Mouse (Mus musculus) brain, embryonic 18.5 days (tissue): ENCODE results near the gene Kif13a.
A peak's percentile ranks its signal among the peaks of the same experiment; 100 is the strongest.

Source experiments
- DNase-seq: peaks from one replicate; pipeline ENCODE4 v3.0.0-alpha.2; 2012; ENCODE audit warnings: low read depth, low spot score

Gene Kif13a

DNA sequence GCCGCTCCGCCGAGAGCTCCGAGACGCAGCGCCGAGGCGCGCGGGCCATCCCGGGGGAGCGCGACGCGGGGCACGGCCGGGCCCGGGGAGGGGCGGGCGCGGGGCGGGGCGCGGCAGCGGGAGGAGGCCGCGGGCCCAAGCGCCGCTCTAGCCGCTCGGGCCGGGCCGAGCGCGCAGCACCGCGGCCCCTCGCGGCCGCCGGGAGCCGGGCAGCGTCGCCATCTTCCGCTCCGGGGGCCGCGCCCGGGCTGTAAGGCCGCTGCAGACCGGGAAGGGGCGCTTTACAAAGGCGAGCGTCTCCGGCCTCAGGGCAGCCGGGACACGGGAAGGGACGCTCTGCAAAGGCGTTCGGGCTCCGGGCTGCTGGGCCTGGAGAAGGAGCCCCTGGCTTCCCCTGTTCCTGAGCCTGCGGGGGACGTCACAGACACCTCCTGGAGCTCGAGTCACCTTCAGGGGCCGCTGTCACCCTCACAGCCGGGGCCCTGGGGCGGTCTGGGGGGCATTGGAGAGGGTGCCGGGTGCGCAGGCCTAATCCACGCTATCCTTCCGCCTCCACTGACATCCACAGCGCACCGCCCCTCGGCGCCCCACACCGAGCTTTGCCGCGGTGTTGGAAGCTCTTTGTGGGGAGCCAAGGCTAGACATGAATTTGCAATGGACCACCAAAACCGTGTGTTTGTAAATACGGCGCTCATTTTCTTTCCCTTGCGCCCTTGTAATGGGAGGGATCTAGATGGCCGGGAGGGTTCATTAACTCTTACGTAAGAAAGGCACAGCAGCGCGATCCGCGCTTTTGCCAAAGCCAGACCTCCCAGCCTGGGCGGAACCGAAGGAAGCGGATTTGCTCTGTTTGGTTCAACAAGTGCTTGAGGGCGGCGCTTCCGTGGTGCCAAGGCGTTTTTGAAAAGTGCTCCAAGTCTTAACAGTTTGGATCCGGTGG is at the start of gene Kif13a:
TSS of gene Kif13a (minus strand) at position 149 of the 940 bp plus-strand sequence.
- DNase-seq: peak; percentile 73

DNA sequence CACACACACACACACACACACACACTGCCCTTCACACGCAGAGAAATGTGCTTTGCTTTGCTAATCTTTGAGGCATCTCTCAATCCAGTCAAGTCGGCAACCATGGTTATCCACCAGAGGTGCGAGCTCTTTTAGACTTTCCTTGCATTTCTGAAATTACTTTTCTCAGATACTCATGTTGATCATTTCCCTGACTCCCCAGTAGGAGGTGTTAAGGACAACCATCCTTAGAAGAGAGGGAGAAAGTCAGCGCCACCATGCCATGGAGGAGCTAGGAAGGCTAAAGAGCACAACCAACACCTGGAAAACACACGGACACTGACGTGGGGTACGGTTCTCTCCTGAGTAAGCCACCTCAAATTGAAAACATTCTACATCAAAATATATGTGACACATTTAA is 46.9 kb upstream of the Kif13a start:
- no peak for DNase-seq

DNA sequence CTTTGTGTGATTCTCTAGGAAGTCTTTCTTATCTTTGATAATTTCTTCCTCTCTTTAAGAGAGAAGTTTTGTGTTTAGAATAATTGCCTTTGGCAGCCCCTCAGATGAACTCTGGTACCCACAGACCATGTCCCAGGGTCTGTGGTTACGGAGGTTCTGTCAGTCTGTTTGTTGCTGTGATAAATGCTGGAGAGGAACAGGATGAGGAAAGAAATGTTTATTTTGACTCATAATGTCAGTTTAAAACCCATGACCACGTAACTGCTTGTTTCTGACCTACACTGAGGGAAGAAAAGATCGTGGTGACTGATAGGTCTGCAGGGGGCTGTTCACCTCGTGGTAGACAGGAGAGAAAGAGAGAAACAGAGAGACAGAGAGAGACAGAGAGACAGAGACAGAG is 46.3 kb upstream of the Kif13a start:
- no peak for DNase-seq

DNA sequence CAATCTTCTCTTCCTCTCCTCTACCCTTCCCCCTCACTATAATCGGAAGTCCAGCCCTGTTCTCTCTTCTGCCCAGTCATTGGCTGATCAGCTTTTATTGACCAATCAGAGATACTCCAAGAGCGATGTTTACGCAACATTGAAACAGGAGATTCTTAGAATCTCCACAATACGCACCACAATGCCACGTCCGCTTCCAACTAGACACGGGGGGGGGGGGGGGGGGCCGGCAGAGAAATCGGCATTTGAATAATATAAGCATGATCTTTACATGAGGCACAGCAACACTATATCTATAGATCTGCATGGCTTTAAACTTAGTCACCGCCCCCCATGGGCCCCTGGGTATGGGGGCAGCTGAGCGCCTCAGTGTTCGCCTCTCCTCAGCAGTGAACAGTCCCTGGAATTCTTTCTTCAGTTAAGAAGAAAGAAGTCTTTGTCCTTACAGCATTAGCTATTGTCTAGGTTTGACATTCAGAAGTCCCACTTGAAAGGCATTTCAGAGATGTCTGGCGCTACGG is 45.4 kb upstream of the Kif13a start:
- no peak for DNase-seq

DNA sequence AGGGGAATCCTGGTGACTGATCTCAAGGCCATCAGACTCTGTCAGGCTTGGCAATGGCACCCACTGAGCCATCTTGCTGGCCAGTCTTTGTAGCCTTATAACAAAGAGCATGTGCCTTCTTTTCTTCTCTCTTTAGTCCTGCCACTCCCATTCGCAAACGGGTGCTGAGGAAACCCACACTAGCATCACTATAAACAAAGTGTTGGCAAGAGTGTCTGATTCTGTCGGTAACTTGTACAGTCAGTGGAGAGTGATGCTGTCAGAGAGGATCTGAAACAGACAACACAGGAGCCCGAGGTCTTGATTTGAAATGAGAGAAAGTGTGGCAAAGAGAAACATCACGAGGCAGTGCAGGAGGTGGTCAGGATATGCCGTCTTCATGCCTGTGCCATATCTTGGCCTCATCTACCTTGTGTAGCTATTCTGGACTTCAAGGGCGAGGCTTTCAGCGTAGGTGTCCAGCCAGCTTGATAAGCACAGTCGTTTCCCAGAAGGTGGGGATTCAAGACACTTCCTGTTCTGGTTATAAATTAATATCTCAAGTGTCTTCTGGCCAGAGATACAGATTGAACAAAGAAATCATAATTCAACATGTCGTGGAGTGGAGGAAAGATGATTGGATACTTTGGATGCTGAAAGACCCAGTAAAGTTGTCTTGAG is 40.7 kb upstream of the Kif13a start:
- no peak for DNase-seq

DNA sequence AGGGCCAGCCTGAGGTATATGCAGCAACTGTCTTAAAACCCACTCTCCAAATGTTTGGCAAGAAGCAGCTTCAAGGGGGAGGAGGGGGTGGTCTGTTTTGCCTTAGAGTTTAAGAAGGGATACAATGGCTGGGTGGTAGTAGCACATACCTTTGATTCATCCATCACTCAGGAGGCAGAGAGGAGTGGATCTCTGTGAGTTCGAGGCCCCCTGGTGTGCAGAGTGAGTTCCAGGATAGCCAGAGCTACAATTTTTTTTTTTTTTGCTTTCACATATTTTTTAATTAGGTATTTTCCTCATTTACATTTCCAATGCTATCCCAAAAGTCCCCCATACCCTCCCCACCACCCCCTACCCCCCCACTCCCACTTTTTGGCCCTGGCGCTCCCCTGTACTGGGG is 39.0 kb upstream of the Kif13a start:
- DNase-seq: no peak

DNA sequence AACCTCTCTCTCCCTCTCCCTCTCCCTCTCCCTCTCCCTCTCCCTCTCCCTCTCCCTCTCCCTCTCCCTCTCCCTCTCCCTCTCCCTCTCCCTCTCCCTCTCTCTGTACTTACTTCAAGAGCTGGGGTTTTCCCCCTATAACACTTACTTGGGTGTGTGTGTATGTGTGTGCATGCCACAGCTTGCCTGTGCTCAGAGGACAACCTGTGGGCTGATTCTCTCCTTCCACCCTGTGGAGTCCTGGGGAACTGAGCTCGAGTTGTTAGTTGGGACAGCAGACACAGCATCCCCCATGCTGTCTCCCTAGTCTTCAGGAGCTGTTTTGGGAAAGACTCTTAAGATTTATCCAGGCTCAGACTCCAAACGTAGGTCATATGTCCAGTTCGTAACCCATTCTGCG is 37.6 kb upstream of the Kif13a start:
- DNase-seq: no peak

DNA sequence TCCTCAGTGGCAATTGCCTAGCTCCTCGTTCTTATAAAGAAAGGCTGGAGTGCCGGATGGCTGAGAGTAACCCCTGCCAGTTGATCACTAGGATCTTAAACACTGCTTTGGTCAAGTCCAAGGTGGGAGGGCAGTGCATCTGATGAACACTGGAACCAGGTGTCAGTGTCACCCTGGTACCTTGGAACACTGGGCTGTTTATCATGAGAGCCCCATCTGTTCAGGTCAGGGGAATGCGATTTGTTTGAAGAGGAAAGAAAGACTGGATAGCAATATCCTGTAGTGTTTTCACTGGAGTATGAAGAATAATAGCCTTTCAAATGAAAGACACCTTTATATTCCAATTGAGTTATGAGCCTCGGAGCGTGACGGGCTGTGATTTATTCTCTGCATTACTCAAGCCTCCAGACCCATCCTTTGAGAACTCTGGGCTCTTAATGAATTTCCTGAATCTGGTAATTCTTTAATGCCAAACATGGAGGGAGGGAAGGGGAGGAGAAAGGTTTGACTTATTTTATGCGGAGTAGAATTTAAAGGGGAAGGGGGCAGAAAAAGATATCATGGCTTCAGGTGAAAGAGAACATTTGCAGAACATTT is 31.3 kb upstream of the Kif13a start:
- DNase-seq: no peak

DNA sequence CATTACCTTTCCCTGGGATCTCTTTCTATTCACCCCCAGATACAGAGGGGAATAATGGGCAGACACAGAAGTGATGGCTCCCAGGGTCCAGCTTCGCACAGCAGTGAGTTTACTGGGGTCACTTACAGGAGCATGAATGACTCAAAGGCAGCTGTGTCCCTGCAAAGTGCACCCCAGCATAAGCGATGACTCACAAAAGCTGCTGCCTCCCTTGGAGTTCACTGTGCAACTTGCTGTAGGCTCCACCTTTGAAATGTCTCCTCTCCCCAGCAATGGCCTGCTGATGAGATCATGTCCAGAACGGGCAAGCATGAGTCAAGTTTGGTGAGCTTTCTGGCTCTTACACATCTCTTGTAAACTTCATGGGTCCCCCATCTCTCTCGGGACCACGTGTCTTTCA is 29.5 kb upstream of the Kif13a start:
- no peak for DNase-seq

DNA sequence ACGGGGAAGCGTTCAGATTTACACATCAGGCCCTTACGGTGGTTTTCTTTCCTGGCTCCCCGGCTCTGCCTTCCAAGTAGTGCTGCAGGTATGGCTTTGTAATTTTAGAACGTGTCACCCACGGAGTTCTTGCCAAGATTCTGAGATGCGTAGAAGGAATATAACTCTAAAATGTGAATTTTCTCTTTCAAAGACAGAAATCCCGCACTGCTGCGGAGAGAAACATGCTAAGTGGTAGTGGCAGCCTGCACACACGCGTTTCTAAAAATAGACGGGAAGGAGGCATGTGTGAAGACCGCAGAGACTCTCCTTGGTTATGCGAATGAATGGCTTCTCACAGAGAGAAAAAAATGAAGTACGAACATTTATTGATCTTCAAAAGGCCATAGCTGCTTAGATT is 21.5 kb upstream of the Kif13a start:
- no peak for DNase-seq

DNA sequence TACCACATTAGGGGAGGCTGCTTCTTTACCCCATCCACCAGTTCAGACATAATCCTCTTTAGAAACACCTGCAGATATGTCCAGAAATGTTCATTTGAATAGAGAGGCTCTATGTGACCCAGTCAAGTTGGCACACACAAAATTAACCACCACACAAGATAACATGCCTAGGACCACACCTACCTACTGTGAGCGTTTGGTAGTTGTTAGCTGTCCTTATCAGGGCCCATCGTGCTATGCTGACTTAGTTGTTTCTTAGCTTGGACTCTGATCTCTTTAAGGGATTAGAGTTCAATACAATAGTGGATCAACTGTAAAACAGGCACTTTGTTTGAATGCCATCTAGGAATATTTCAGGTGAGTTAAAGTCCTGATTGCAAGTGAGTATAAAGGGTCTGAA is 20.1 kb upstream of the Kif13a start:
- DNase-seq: no peak

DNA sequence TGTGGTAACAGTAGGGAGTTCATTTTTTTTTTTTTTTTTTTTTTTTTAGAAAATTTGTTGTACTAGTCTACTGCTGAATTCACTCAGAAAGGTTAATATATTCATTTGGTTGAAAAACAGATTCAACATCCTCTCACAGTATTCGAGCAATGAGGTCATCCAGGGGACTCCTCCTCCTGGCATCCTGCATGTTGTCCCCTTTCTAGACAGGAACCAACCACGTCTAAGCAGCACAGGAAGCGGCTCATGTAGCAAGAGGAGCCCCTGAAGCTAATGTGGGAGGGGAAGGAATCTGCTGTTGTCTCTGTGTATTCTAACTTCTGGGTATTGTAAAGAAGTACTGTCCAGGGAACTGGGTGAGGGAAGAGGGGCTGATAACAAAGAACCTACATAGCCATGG is 18.4 kb upstream of the Kif13a start:
- DNase-seq: no peak

DNA sequence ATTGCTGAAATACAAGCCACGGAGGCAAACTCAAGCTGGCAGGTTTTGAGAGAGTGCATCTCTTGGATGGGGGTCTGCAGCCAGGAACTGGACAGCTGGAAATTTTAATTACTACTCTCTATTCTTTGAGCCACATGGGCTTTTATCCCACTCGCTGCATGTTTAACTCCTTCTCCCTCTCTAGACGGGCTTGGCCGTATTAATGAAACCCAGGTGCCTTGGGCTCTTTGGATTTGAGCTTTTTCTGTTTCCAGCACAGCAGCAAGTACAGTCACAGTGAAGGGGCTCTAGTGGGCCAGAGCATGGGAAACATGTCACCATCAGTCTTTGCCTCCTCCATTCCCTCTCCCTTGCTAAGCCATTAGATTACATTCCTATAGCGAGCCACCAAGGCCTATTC is 16.4 kb upstream of the Kif13a start:
- DNase-seq: no peak

DNA sequence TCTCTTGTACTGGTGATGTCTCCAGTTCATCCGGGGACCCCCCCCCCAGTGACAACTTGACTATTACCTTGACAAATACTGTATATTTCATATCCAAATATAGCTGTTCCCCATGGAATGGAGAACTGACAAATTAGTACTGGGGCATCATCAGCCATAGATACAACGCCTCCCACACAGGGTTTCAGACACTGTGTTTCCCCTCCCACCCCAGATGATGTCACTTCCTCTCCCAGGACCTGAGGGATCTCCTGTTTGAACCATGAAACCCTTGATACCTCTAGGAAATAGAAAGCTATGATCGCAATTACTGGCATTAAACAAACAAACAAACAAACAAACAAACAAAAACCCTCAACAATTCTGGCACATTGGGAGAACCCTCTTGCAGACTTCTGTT is 15.6 kb upstream of the Kif13a start:
- no peak for DNase-seq

DNA sequence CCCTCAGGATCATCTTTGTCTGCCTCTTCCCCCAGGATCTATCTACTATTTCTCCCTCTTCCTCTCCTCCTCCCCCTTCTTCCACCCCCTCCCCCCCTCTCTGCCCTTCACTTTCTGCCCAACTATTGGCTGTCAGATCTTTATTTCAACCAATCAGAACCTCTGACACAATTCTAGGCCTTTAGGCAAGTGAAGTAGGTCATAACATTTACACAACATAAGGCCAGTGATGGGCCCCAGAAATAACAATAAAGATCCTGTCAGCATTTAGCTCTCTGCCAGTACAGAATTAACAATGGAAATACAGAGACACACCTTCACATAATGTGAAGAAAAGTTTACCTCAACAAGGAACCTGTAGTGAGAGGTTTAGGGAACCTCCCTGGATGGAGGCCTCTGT is 13.6 kb upstream of the Kif13a start:
- DNase-seq: no peak

DNA sequence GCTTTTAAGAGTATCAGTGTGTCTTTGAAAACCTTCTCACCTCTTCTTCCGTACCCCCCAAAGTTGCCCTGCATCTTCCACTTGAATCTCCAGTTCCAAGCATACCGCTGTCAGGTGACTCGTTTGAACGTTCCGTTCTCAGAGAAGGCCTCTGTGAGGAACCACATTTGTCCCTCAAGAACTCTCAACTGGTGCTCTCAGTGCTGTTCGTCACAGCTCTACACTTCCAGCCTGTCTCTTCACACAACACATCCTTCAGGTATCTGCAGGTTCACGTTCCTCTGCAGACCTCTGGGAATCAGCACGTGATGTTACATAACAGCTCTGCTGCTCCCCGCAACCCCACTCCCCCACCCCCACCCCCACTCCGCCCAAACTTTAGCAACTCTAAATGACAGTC is 4.4 kb upstream of the Kif13a start:
- DNase-seq: no peak

DNA sequence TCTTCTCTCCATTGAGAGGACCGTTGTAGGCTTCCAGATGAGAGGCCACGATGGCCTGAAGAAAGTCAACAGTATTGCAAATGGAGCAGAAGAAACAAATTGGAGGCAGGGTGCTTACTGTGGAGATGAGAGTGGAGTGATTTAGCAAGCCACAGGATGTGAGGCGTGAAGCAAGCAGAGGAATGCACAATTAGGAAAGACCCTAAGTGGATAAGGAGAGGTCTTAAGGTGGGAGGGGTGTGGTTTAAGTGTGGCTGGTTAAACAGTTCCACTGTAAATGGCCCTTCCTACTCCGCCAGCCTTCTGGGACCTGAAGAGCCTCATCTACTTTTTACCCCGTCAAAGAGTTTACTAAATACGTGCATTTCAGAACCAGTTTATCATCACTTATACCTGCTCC is 3.2 kb upstream of the Kif13a start:
- no peak for DNase-seq

DNA sequence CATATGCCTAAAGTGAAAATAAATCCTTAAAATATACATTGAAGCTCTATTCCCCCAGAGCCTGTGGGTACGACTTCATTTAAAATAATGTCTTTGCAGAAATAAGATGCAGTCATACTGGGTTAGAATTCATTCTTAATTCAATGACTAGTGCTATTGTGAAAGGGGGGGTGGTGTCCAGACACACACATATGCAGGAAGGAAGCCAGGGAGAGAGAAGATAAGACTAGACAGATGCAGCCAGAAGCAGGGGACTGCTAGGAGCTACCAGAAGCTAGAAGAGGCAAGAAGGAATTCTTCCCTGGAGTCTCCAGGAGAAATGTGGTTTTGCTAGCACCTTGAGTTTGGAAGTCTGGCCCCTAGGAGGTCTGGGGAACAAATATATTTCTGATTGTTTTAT is 2.4 kb upstream of the Kif13a start:
- DNase-seq: no peak

DNA sequence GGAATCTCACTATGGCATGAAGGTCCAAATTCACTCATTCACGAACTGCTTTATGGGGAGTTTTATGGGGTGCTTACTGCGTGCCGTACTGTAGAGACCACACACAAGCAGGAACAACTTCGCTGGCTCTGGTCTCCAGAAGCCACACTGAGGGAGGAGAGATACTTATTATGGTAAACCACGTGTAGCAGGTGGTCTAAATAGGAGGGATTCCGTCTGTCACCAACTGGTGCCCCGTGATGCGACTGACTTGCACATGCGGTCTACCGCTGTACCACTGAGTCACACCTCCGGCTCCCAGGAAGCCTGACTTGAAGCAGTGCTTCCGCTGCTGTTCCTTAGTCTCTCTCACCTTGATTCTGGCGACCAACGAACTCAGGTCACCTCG is 986 bp upstream of the Kif13a start:
- no peak for DNase-seq

DNA sequence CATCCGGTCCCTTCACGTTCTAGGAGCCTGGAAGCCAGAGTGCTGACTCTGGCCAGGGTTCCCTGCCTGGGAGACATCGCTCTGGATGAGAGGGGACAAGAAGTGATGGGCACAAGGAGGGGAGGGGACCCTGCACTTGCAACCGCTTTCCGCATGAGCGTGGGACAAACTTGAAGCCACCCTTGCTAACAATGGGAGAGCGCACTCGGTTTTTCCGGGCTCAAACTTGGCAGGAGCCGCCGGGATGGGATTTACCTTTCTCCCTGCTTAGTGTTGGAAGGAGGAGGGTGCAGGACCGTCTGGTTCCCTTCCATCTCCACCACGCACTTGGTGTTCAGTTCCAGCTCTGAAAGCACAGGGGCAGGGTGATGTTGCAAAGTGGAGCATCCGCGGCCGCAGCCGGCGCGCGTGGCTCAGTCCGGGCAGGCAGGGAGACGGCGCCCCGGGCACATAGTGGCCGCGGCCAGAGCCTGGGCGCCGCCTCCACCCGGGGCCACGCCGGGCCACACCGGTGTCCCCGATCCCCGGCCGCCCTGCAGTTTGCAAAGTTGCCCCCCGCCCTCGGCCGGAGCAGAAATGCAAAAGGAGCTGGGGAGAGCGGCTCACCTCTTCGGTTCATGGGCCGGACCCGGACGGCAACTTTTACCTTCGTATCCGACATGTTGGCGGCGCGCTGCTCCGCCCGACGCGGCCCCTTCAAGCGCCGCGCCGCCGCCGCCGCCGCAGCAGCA is 541 bp downstream of the Kif13a start:
- DNase-seq: no peak

DNA sequence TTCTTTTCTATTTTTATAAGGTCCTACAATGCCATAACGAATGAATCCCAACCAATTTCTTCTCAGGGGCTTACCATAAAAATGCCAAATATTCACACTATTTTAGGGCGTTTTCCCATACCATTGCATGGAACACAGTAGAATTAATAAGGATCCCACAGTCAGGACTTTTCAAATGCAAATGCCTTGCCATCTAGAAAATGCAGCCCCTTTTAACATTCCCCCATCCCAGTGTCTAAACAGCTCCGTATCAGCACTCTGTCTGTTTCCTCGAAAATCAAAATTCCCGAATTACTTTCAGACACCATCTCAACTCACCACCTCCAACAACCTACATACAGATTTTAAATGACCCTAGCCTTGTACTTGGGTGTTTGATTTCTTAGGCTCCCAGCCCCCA is 1.3 kb downstream of the Kif13a start:
- DNase-seq: no peak

DNA sequence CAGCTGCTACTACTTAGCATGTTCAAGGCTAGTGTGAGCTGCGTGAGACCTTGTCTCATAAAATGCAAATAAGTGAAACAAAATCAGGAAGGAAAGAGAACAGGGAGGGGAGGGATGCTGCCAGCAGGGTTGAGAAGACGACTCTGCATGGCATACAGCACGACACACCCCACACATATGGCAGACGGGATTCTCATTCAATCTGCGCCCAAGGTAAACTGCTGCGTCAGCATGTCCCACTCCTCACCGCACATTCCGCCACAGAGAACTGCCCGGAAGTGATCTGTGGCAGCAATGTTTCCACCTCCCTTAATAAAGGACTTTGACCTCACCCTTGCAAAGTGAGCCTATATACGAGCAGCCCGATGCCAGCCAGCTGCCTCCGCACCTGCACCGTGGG is 4.0 kb downstream of the Kif13a start:
- no peak for DNase-seq
